Mouse (Mus musculus): ENCODE data around the gene Eef1b2. TPM values are rescaled to one million over a fixed set of nuclear protein-coding genes. Genes with fewer than 3 reads are reported as not detected.

Eef1b2 gene
- total RNA-seq, 1 experiment from 2014 or later, result 615 TPM

Small RNA genes within 50 kb of the gene (microRNA-seq; reads per million reads assigned to microRNA genes)
- 0 reads per million in 2 experiments for gene Gm24557
- gene Gm27512, result 0 reads per million in 2 experiments

Other genes starting within 250 kb of the Eef1b2 start
- 29.3 and 32.2 TPM in 2 replicates for gene Ino80d, start 62.2 kb upstream of the Eef1b2 start, total RNA-seq (2021)
- gene Ndufs1, start within 50 bp of the Eef1b2 start, total RNA-seq (2021), result 359 and 361 TPM in 2 replicates
- gene Gpr1, start 37.7 kb downstream of the Eef1b2 start, total RNA-seq (2021), result 0.22 and 0.56 TPM in 2 replicates
- gene Zdbf2, start 96.4 kb downstream of the Eef1b2 start, total RNA-seq (2021), result 13.4 and 21.1 TPM in 2 replicates